Mouse (Mus musculus) intestine, postnatal 0 days (tissue): ENCODE measurements around the gene Ngp. TPM values are rescaled to one million over a fixed set of nuclear protein-coding genes. Genes with fewer than 3 reads are reported as not detected.

ENCODE experiments used
- ATAC-seq: fragments of 200-750 bp; cut with Nextera tagmentation; 2 replicates; pipeline ENCODE4 v1.8.0; 2017; ENCODE audit warnings: mild to moderate bottlenecking, moderate TSS enrichment, moderate library complexity
- H3K27ac ChIP-seq: fragments of 300-500 bp; sonication (generic); 2 replicates; pipeline ENCODE4 v1.5.1; 2014; ENCODE audit warnings: mild to moderate bottlenecking, low read depth, low read length, moderate library complexity
- H3K27me3 ChIP-seq: fragments of 300-500 bp; sonication (generic); replicated peaks from 2 replicates; pipeline ENCODE4 v1.6.1; 2014; ENCODE audit warnings: low read length, mixed read lengths; ENCODE audit not compliant: control insufficient read depth, insufficient read depth
- H3K36me3 ChIP-seq: fragments of 300-500 bp; sonication (generic); 2 replicates; pipeline ENCODE4 v1.6.1; 2014; ENCODE audit warnings: mild to moderate bottlenecking, moderate library complexity; ENCODE audit not compliant: control insufficient read depth, insufficient read depth
- H3K4me1 ChIP-seq: fragments of 300-500 bp; sonication (generic); replicated peaks from 2 replicates; pipeline ENCODE4 v1.6.1; 2014; ENCODE audit warnings: antibody characterized with exemption, low read length, mixed read lengths; ENCODE audit not compliant: control insufficient read depth, insufficient read depth
- H3K4me2 ChIP-seq: fragments of 300-500 bp; sonication (generic); replicated peaks from 2 replicates; pipeline ENCODE4 v1.6.1; 2014; ENCODE audit warnings: low read depth, mild to moderate bottlenecking, moderate library complexity
- H3K4me3 ChIP-seq: fragments of 300-500 bp; sonication (generic); 2 replicates; pipeline ENCODE4 v1.5.1; 2014; ENCODE audit warnings: low read depth, low read length
- H3K9ac ChIP-seq: fragments of 300-500 bp; sonication (generic); 2 replicates; pipeline ENCODE4 v1.6.1; 2014; ENCODE audit warnings: mild to moderate bottlenecking, low read depth, low read length
- H3K9me3 ChIP-seq: fragments of 300-500 bp; sonication (generic); 2 replicates; pipeline ENCODE4 v1.6.1; 2016; ENCODE audit warnings: mixed run types; ENCODE audit not compliant: control insufficient read depth
- CTCF ChIP-seq: sonication (generic); IDR thresholded peaks from 2 replicates; pipeline ENCODE4 v1.5.1; 2016; ENCODE audit warnings: low read depth, mild to moderate bottlenecking, control low read depth, antibody characterized with exemption, moderate library complexity
- WGBS: fragments of 180-500 bp; shearing (Covaris S2); extraction: QIAGEN DNeasy Blood & Tissue Kit; methylation state at CpG from one replicate; pipeline ENCODE4 v1.1.7; 2014; 5-methylcytosine and 5-hydroxymethylcytosine counted together
- polyA plus RNA-seq: library from polyadenylated mRNA; unstranded; fragments of >200 nt; fragmentation: Nextera tagmentation; extraction: Ambion mirVana; gene quantifications from 2 replicates; pipeline ENCODE4 v1.2.1, GENCODE M21; 2015

Gene Ngp
- polyA plus RNA-seq, 1 experiment from 2014 or later = 1.9 TPM

- H3K27me3 ChIP-seq = no peaks in the 10 kb centered on the region
- WGBS = 78% methylated on average over 15 of the region's 15 CpGs
- no peak overlapping the region for H3K4me2 ChIP-seq
- TF ChIP-seq CTCF = no peak
- no peaks in the 10 kb centered on the region for H3K9me3 ChIP-seq
- no peak overlapping the region for H3K27ac ChIP-seq
- H3K9ac ChIP-seq = no peak overlapping the region
- H3K4me3 ChIP-seq = no peak overlapping the region
- no peaks in the 10 kb centered on the region for H3K4me1 ChIP-seq
- ATAC-seq = no peak
- H3K36me3 ChIP-seq = peaks cover 32% of the 10 kb centered on the region; the same call in 1 of the 2 replicates
Measured at GRCm38 (mm10) chr9:110448356-110448755, 28.8 kb downstream of the Ngp start.

GRCm38 (mm10) chr9:110448857-110449617 lies 29.5 kb downstream of the Ngp start:
- no peak overlapping the region for H3K27ac ChIP-seq
- no peaks in the 10 kb centered on the region for H3K9me3 ChIP-seq
- peak; percentile 92 for TF ChIP-seq CTCF
- no peaks in the 10 kb centered on the region for H3K4me1 ChIP-seq
- H3K36me3 ChIP-seq = peaks cover 32% of the 10 kb centered on the region; the same call in 1 of the 2 replicates
- H3K4me3 ChIP-seq = no peak overlapping the region
- 25% methylated on average over 11 of the region's 11 CpGs for WGBS
- H3K4me2 ChIP-seq = no peak overlapping the region
- no peaks in the 10 kb centered on the region for H3K27me3 ChIP-seq
- ATAC-seq = peak; percentile 75
- no peak overlapping the region for H3K9ac ChIP-seq

GRCm38 (mm10) chr9:110452523-110452922 lies 33.0 kb downstream of the Ngp start:
- Histone ChIP-seq H3K4me2 (no peak overlapping the region), H3K9ac (no peak overlapping the region), H3K27me3 (no peaks in the 10 kb centered on the region), H3K4me3 (no peak overlapping the region), H3K27ac (no peak overlapping the region), H3K36me3 (peaks cover 23% of the 10 kb centered on the region; the same call in 1 of the 2 replicates), H3K4me1 (no peaks in the 10 kb centered on the region), H3K9me3 (no peaks in the 10 kb centered on the region)
- no peak for ATAC-seq
- TF ChIP-seq CTCF = no peak
- 76% methylated on average over 3 of the region's 3 CpGs for whole genome bisulfite sequencing

- Histone ChIP-seq H3K27ac (no peak overlapping the region), H3K36me3 (peaks cover 3% of the 10 kb centered on the region; the same call in 1 of the 2 replicates), H3K4me3 (no peak overlapping the region), H3K4me2 (no peak overlapping the region), H3K4me1 (0 out of 2 replicates have a peak, but pooled peaks cover 5% of the 10 kb centered on the region), H3K9me3 (no peaks in the 10 kb centered on the region), H3K9ac (no peak overlapping the region), H3K27me3 (no peaks in the 10 kb centered on the region)
- whole genome bisulfite sequencing = 88% methylated on average over 3 of the region's 3 CpGs
- no peak for ATAC-seq
- TF ChIP-seq CTCF = no peak
Measured at GRCm38 (mm10) chr9:110457926-110458325, 38.4 kb downstream of the Ngp start.

GRCm38 (mm10) chr9:110459145-110459727 lies 39.7 kb downstream of the Ngp start:
- TF ChIP-seq CTCF = no peak
- H3K27me3 ChIP-seq = no peaks in the 10 kb centered on the region
- ATAC-seq = peak; percentile 43
- no peak overlapping the region for H3K4me2 ChIP-seq
- WGBS = 17% methylated on average over 2 of the region's 2 CpGs
- H3K4me3 ChIP-seq = no peak overlapping the region
- no peaks in the 10 kb centered on the region for H3K9me3 ChIP-seq
- H3K36me3 ChIP-seq = peaks cover 3% of the 10 kb centered on the region; the same call in 1 of the 2 replicates
- 0 out of 2 replicates have a peak, but pooled peaks cover 5% of the 10 kb centered on the region for H3K4me1 ChIP-seq
- no peak overlapping the region; the same call in 1 of the 2 replicates for H3K27ac ChIP-seq
- no peak overlapping the region for H3K9ac ChIP-seq
